29 mouse cellular contexts compared by ENCODE assay signal in the genomic region with DNA sequence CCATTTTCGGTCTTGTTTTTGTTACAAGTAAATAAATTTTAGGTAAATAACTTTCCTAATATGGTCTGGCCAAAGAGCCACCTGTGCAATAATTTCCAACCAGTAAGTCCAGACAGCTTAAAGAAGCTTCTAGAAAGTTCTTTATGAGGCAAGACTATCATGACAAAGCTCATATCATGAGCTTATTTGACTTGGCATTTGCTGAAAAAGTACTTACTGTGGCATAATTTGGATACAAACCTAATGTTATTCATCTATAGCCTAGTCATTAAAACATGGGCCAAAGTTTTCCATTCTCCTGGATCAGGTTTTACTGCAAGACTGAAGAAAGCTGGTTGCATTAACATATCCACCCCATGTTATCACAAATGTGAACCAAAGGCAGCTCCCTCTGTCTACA.
"Had no signal": no experiment of that assay in that cellular context is flagged by ENCODE, and none has a peak within 500 bp of the region (broad histone marks: within the 10 kb centered on the region; RNA-seq: fewer than 3 reads in every experiment).

No protein-coding gene starts in this region.

- DNase-seq: heart, postnatal 14 days; heart, postnatal 36 days; kidney, adult 11 months; kidney, adult 18-20 months; kidney, adult 2 months; kidney, adult 8-10 months; kidney, adult 9 months; kidney, postnatal 25 days; layer of hippocampus, adult 9-11 months; layer of hippocampus, postnatal 36 days had no signal

- H3K27me3 ChIP-seq: heart, embryonic 12.5 days; heart, embryonic 13.5 days; heart, embryonic 15.5 days; hindbrain, embryonic 12.5 days; hindbrain, embryonic 15.5 days; intestine, embryonic 15.5 days; kidney, embryonic 15.5 days had no signal

- H3K27ac ChIP-seq: heart, embryonic 13.5 days; heart, embryonic 15.5 days; hindbrain, embryonic 10.5 days; hindbrain, embryonic 12.5 days; hindbrain, embryonic 13.5 days; hindbrain, embryonic 14.5 days; hindbrain, embryonic 15.5 days; hindbrain, postnatal 0 days; intestine, embryonic 15.5 days; kidney, embryonic 15.5 days; kidney, postnatal 0 days; layer of hippocampus, adult 2 months; left cerebral cortex, adult 2 months had no signal

- H3K9me3 ChIP-seq: heart, embryonic 15.5 days; hindbrain, embryonic 10.5 days; hindbrain, embryonic 12.5 days; hindbrain, embryonic 13.5 days; hindbrain, embryonic 15.5 days; intestine, embryonic 15.5 days; kidney, embryonic 15.5 days had no signal

- H3K9ac ChIP-seq: heart, embryonic 12.5 days; heart, embryonic 13.5 days; heart, embryonic 15.5 days; hindbrain, embryonic 12.5 days; hindbrain, embryonic 13.5 days; hindbrain, embryonic 14.5 days; hindbrain, embryonic 15.5 days; intestine, embryonic 15.5 days; kidney, embryonic 15.5 days had no signal

- ATAC-seq: hindbrain, embryonic 16.5 days; hindbrain, postnatal 0 days; inflammation-experienced regulatory T-cells, adult 6 months; intestine, embryonic 15.5 days; intestine, embryonic 16.5 days; intestine, postnatal 0 days had no signal

- H3K4me2 ChIP-seq: heart, embryonic 11.5 days; heart, embryonic 12.5 days; heart, embryonic 13.5 days; heart, embryonic 15.5 days; hindbrain, embryonic 12.5 days; hindbrain, embryonic 13.5 days; hindbrain, embryonic 14.5 days; hindbrain, embryonic 15.5 days; intestine, embryonic 15.5 days; kidney, embryonic 15.5 days had no signal

- H3K4me1 ChIP-seq: heart, embryonic 15.5 days; hindbrain, embryonic 13.5 days; hindbrain, embryonic 15.5 days had no signal

- H3K36me3 ChIP-seq: heart, embryonic 12.5 days; heart, embryonic 13.5 days; heart, embryonic 15.5 days; hindbrain, embryonic 10.5 days; hindbrain, embryonic 12.5 days; hindbrain, embryonic 13.5 days; hindbrain, embryonic 15.5 days; intestine, embryonic 15.5 days; kidney, embryonic 15.5 days had no signal

- H3K4me3 ChIP-seq: heart, embryonic 12.5 days; heart, embryonic 13.5 days; heart, embryonic 15.5 days; hindbrain, embryonic 10.5 days; hindbrain, embryonic 12.5 days; hindbrain, embryonic 13.5 days; hindbrain, embryonic 15.5 days; intestine, embryonic 15.5 days; kidney, embryonic 15.5 days; layer of hippocampus, adult 2 months; left cerebral cortex, adult 2 months had no signal
